Mouse (Mus musculus) thymus, adult 2 months (tissue): ENCODE data around the gene Ints11.

Experiments used
- CTCF ChIP-seq: fragments of 200-500 bp; IDR thresholded peaks from 2 replicates; pipeline ENCODE4 v1.5.1; 2012; ENCODE audit warnings: mild to moderate bottlenecking, control low read depth, low read length, moderate library complexity, borderline replicate concordance; ENCODE audit not compliant: control insufficient read depth, poor library complexity, insufficient read depth; ENCODE audit errors: extremely low read depth
- POLR2A ChIP-seq: fragments of 200-500 bp; IDR thresholded peaks from 2 replicates; pipeline ENCODE4 v1.6.1; 2012; ENCODE audit warnings: mild to moderate bottlenecking, low read length, control low read depth, moderate library complexity; ENCODE audit not compliant: control insufficient read depth, poor library complexity, insufficient read depth; ENCODE audit errors: extremely low read depth

GRCm38 (mm10) chr4:155904318-155905102 is 35.2 kb downstream of the Ints11 start:
- TF ChIP-seq CTCF (no peak), POLR2A (no peak)
